Mouse (Mus musculus) lung, postnatal 0 days (tissue): ENCODE data around the gene Pacsin2.

ENCODE experiments used
- CTCF ChIP-seq: IDR thresholded peaks from 2 replicates; pipeline ENCODE4 v1.5.1; 2016; ENCODE audit warnings: antibody characterized with exemption, mild to moderate bottlenecking
- EP300 ChIP-seq: IDR thresholded peaks from 2 replicates; pipeline ENCODE4 v1.6.1; 2016; ENCODE audit warnings: antibody characterized with exemption, mild to moderate bottlenecking, control low read depth

DNA sequence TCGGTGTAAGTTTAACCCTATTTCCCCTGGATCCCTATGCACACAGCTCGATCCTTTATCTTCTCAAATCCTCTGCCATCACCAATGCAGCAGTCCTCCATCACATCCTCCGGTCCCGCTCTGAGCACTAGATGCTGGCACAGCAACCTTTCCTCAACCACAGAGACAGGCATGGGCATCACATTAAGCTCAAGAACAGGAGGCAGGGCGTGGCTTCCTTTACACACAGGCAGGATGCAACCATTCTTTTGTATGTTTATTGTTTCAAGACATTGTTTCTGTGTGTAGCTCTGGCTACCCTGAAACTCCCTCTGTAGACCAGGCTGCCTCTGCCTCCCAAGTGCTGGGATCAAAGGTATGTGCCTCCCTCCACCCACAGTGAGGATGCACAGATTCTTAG, 8.8 kb downstream of the Pacsin2 start:
- TF ChIP-seq CTCF (no peak), EP300 (no peak)
